In the genomic region with DNA sequence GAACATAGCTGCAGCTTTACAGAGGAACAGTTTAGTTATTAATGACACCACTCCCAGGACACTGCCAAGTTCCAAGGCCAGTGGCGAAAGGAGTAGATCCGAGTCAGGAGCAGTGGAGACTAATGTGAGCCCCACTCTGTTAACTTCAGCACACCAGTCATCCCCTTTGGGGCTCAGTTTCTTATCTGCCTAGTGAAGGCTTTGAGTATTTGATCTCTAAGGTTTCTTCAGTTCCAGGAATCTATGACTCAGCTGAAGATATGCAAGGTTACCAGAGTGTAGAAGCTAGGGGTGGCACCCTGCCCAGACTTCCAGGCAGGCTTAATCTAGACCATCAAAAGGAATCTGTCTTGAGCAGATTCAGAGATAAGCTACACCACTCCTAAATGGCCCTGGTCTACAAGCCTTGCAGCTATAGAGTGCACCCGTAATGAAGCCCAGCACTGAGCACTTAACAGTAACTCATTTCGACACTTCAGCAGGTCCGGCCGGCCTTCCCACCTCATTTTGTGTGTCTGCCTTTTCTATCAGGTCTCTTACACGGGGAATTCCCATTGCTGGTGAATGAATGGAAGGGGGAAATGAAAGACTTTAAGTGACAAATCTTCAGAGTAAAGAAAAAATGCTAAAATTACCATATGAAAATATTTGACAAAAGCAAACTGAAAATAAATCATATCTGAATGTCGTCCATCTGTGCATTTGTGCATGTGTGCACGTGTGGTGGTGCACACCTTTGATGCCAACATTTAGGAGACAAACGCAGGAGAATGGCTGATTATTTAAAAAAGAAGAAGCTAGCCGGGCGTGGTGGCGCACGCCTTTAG, we compare ENCODE assay signal across 8 mouse cellular contexts. TPM values are rescaled to one million over a fixed set of nuclear protein-coding genes. Genes with fewer than 3 reads are reported as not detected.
A peak's percentile ranks its signal among the peaks of the same experiment; 100 is the strongest.
DNase-seq lines count a peak whose midpoint lies in the region; ATAC-seq and TF ChIP-seq lines count a peak whose summit lies in the region.

No protein-coding gene starts in this region.

- H3K9ac ChIP-seq in liver, adult 2 months (ENCODE audit: low read depth, low read length) = no peak overlapping the region
- H3K9ac ChIP-seq in stomach, postnatal 0 days (ENCODE audit: low read length) = no peak overlapping the region
- no peak overlapping the region for H3K9ac ChIP-seq in hindbrain, embryonic 12.5 days
- H3K9ac ChIP-seq in forebrain, embryonic 16.5 days (replicated peaks; ENCODE audit: low read depth, low read length) = no peak overlapping the region

- H3K4me1 ChIP-seq in liver, adult 2 months (ENCODE audit: control insufficient read depth, insufficient read depth, low read length) = peaks cover 43% of the 10 kb centered on the region
- H3K4me1 ChIP-seq in stomach, postnatal 0 days (replicated peaks; ENCODE audit: control insufficient read depth, insufficient read depth) = peaks cover 6% of the 10 kb centered on the region
- no peaks in the 10 kb centered on the region for H3K4me1 ChIP-seq in hindbrain, embryonic 12.5 days
- no peaks in the 10 kb centered on the region for H3K4me1 ChIP-seq in forebrain, embryonic 16.5 days (replicated peaks; ENCODE audit: control insufficient read depth, insufficient read depth, low read length)

- no peak for TF ChIP-seq CTCF in liver, adult 2 months (IDR thresholded peaks at IDR 0.05; ENCODE audit: low read depth, low read length)
- TF ChIP-seq CTCF in stomach, postnatal 0 days (IDR thresholded peaks at IDR 0.05; ENCODE audit: low read depth) = no peak

- H3K36me3 ChIP-seq in liver, adult 2 months (ENCODE audit: control insufficient read depth, insufficient read depth, low read length) = peaks cover 8% of the 10 kb centered on the region
- H3K36me3 ChIP-seq in stomach, postnatal 0 days (ENCODE audit: control insufficient read depth, insufficient read depth, low read length) = no peaks in the 10 kb centered on the region
- H3K36me3 ChIP-seq in hindbrain, embryonic 12.5 days = no peaks in the 10 kb centered on the region
- no peaks in the 10 kb centered on the region for H3K36me3 ChIP-seq in forebrain, embryonic 16.5 days (ENCODE audit: control insufficient read depth, insufficient read depth)

- DNase-seq in heart, adult 18-20 months = peak; percentile 27 to 37
- DNase-seq in heart, postnatal 4 days = no peak
- DNase-seq in MEL-GATA-1-ER (ENCODE audit: extremely low read depth, low read depth) = peak; percentile 73
- DNase-seq in fat pad, adult 2 months (ENCODE audit: extremely low read depth, low read depth, low spot score) = peak; percentile 84
- DNase-seq in liver, adult 2 months (ENCODE audit: extremely low read depth, low read depth, low spot score) = peak; percentile 74
- DNase-seq in stomach, postnatal 0 days (ENCODE audit: low spot score) = peak; percentile 71

- H3K27ac ChIP-seq in liver, adult 2 months (replicated peaks; ENCODE audit: insufficient read depth, low read depth, low read length) = 0 out of 2 replicates have a peak overlapping the region, but pooled peaks have one; percentile 25
- peak overlapping the region; percentile 31; the same call in 1 of the 2 replicates for H3K27ac ChIP-seq in stomach, postnatal 0 days (replicated peaks)
- H3K27ac ChIP-seq in hindbrain, embryonic 12.5 days = no peak overlapping the region
- H3K27ac ChIP-seq in forebrain, embryonic 16.5 days (ENCODE audit: low read length) = no peak overlapping the region

- peak; percentile 86 for ATAC-seq in stomach, postnatal 0 days (ENCODE audit: low FRiP score, low TSS enrichment)
- ATAC-seq in hindbrain, embryonic 12.5 days (ENCODE audit: low FRiP score) = no peak
- no peak for ATAC-seq in forebrain, embryonic 16.5 days

- no peaks in the 10 kb centered on the region for H3K27me3 ChIP-seq in liver, adult 2 months (ENCODE audit: control insufficient read depth, insufficient read depth, low read length)
- no peaks in the 10 kb centered on the region for H3K27me3 ChIP-seq in stomach, postnatal 0 days (ENCODE audit: control insufficient read depth, insufficient read depth, low read length)
- no peaks in the 10 kb centered on the region for H3K27me3 ChIP-seq in hindbrain, embryonic 12.5 days
- no peaks in the 10 kb centered on the region for H3K27me3 ChIP-seq in forebrain, embryonic 16.5 days (replicated peaks; ENCODE audit: control insufficient read depth, insufficient read depth, low read length)

- no peaks in the 10 kb centered on the region for H3K9me3 ChIP-seq in stomach, postnatal 0 days (ENCODE audit: control insufficient read depth, low read length)
- H3K9me3 ChIP-seq in hindbrain, embryonic 12.5 days (replicated peaks) = no peaks in the 10 kb centered on the region
- no peaks in the 10 kb centered on the region for H3K9me3 ChIP-seq in forebrain, embryonic 16.5 days (ENCODE audit: control insufficient read depth, low read length)

- TF ChIP-seq POLR2A in liver, adult 2 months (IDR thresholded peaks at IDR 0.05; ENCODE audit: extremely low read depth, insufficient read depth, low read length) = no peak

- no peak overlapping the region for H3K4me3 ChIP-seq in liver, adult 2 months (ENCODE audit: insufficient read depth, low read depth, low read length)
- H3K4me3 ChIP-seq in stomach, postnatal 0 days (ENCODE audit: low read depth, low read length) = no peak overlapping the region
- no peak overlapping the region for H3K4me3 ChIP-seq in hindbrain, embryonic 12.5 days
- no peak overlapping the region for H3K4me3 ChIP-seq in forebrain, embryonic 16.5 days (replicated peaks; ENCODE audit: low read length)

- peak; percentile 53 for TF ChIP-seq EP300 in stomach, postnatal 0 days (optimal IDR thresholded peaks at IDR 0.05)

- H3K4me2 ChIP-seq in stomach, postnatal 0 days (replicated peaks; ENCODE audit: low read depth) = no peak overlapping the region
- no peak overlapping the region for H3K4me2 ChIP-seq in hindbrain, embryonic 12.5 days (replicated peaks)
- no peak overlapping the region for H3K4me2 ChIP-seq in forebrain, embryonic 16.5 days (ENCODE audit: low read length)

- peaks cover 51% of the 10 kb centered on the region for H3K79me2 ChIP-seq in liver, adult 2 months (ENCODE audit: control insufficient read depth, insufficient read depth, low read length)

- 67% methylated on average over 14 of the region's 14 CpGs for WGBS in liver, adult 2 months
- WGBS in stomach, postnatal 0 days = 43% methylated on average over 14 of the region's 14 CpGs
- WGBS in hindbrain, embryonic 12.5 days = 88% methylated on average over 14 of the region's 14 CpGs
- WGBS in forebrain, embryonic 16.5 days = 91% methylated on average over 14 of the region's 14 CpGs

RNA-seq across cellular contexts. Expression of a gene that starts 21.0 kb away (rescaled TPM):
- total RNA-seq in heart, adult 18-20 months (2021) = 10 to 100 TPM; 37.3 to 38.3 TPM
- total RNA-seq in heart, postnatal 4 days (2021) = 10 to 100 TPM; 53.5 to 55.8 TPM
- 72.4 and 99.9 TPM in 2 replicates for total RNA-seq in liver, adult 2 months (2014; rRNA removed)
- polyA plus RNA-seq in liver, adult 2 months (2012; rRNA removed) = 172 and 188 TPM in 2 replicates
- 78.8 and 79.6 TPM in 2 replicates for polyA plus RNA-seq in stomach, postnatal 0 days (2015; fragmentation: Nextera tagmentation; extraction: Ambion mirVana)
- polyA plus RNA-seq in hindbrain, embryonic 12.5 days (2016; fragmentation: Nextera tagmentation; extraction: Ambion mirVana) = 45.3 and 48.6 TPM in 2 replicates
- 35.9 and 36.7 TPM in 2 replicates for polyA plus RNA-seq in forebrain, embryonic 16.5 days (2015; fragmentation: Nextera tagmentation; extraction: Ambion mirVana)

RNA-seq across cellular contexts. Expression of a gene that starts 28.2 kb away (rescaled TPM):
- total RNA-seq in heart, adult 18-20 months (2021) = 10 to 100 TPM; 78.1 to 80.8 TPM
- total RNA-seq in heart, postnatal 4 days (2021) = 10 to 100 TPM; 72.9 to 73.6 TPM
- total RNA-seq in liver, adult 2 months (2014; rRNA removed) = 97.4 and 99.6 TPM in 2 replicates
- polyA plus RNA-seq in liver, adult 2 months (2012; rRNA removed) = 46.0 and 56.3 TPM in 2 replicates
- 93.9 and 94.8 TPM in 2 replicates for polyA plus RNA-seq in stomach, postnatal 0 days (2015; fragmentation: Nextera tagmentation; extraction: Ambion mirVana)
- polyA plus RNA-seq in hindbrain, embryonic 12.5 days (2016; fragmentation: Nextera tagmentation; extraction: Ambion mirVana) = 131 and 138 TPM in 2 replicates
- polyA plus RNA-seq in forebrain, embryonic 16.5 days (2015; fragmentation: Nextera tagmentation; extraction: Ambion mirVana) = 142 and 150 TPM in 2 replicates

RNA-seq across cellular contexts. Expression of a gene that starts 28.3 kb away (rescaled TPM):
- 100 to 1,000 TPM; 277 to 319 TPM for total RNA-seq in heart, adult 18-20 months (2021)
- 100 to 1,000 TPM; 398 to 399 TPM for total RNA-seq in heart, postnatal 4 days (2021)
- total RNA-seq in liver, adult 2 months (2014; rRNA removed) = 140 and 151 TPM in 2 replicates
- polyA plus RNA-seq in liver, adult 2 months (2012; rRNA removed) = 209 and 210 TPM in 2 replicates
- 230 and 237 TPM in 2 replicates for polyA plus RNA-seq in stomach, postnatal 0 days (2015; fragmentation: Nextera tagmentation; extraction: Ambion mirVana)
- polyA plus RNA-seq in hindbrain, embryonic 12.5 days (2016; fragmentation: Nextera tagmentation; extraction: Ambion mirVana) = 291 and 292 TPM in 2 replicates
- 250 and 252 TPM in 2 replicates for polyA plus RNA-seq in forebrain, embryonic 16.5 days (2015; fragmentation: Nextera tagmentation; extraction: Ambion mirVana)

RNA-seq across cellular contexts. Expression of a gene that starts 47.9 kb away (rescaled TPM):
- under 1 TPM; 0.57 to 0.90 TPM for total RNA-seq in heart, adult 18-20 months (2021)
- under 1 TPM; 0.14 to 0.25 TPM for total RNA-seq in heart, postnatal 4 days (2021)
- total RNA-seq in liver, adult 2 months (2014; rRNA removed) = 0.09 TPM in 1 of 2 replicates, not detected in the other
- not detected in 2 replicates for polyA plus RNA-seq in liver, adult 2 months (2012; rRNA removed)
- 0.05 TPM in 1 of 2 replicates, not detected in the other for polyA plus RNA-seq in stomach, postnatal 0 days (2015; fragmentation: Nextera tagmentation; extraction: Ambion mirVana)
- polyA plus RNA-seq in hindbrain, embryonic 12.5 days (2016; fragmentation: Nextera tagmentation; extraction: Ambion mirVana) = not detected in 2 replicates
- polyA plus RNA-seq in forebrain, embryonic 16.5 days (2015; fragmentation: Nextera tagmentation; extraction: Ambion mirVana) = 0.08 and 0.21 TPM in 2 replicates

RNA-seq across cellular contexts. Expression of a gene that starts 54.7 kb away (rescaled TPM):
- 10 to 100 TPM in 1 of 2 experiments, 1 to 10 TPM in 1; 3.0 to 12.9 TPM for total RNA-seq in heart, adult 18-20 months (2021)
- total RNA-seq in heart, postnatal 4 days (2021) = 1 to 10 TPM; 5.3 to 5.4 TPM
- 16.7 and 19.7 TPM in 2 replicates for total RNA-seq in liver, adult 2 months (2014; rRNA removed)
- 17.3 and 17.8 TPM in 2 replicates for polyA plus RNA-seq in liver, adult 2 months (2012; rRNA removed)
- 13.1 and 15.8 TPM in 2 replicates for polyA plus RNA-seq in stomach, postnatal 0 days (2015; fragmentation: Nextera tagmentation; extraction: Ambion mirVana)
- polyA plus RNA-seq in hindbrain, embryonic 12.5 days (2016; fragmentation: Nextera tagmentation; extraction: Ambion mirVana) = 5.6 TPM in 2 replicates
- 3.3 and 4.5 TPM in 2 replicates for polyA plus RNA-seq in forebrain, embryonic 16.5 days (2015; fragmentation: Nextera tagmentation; extraction: Ambion mirVana)

Comparison
In these comparisons a context has a peak if more than half of its experiments do, and no peak if none do; other contexts are left out.
1. H3K27ac ChIP-seq: peak in liver, adult 2 months (single experiment) and stomach, postnatal 0 days (single experiment); none in hindbrain, embryonic 12.5 days (single experiment) and forebrain, embryonic 16.5 days (single experiment).